Mouse (Mus musculus) MEL (cell line): ENCODE measurements at regions not wholly inside any gene's neighbourhood (a gene's known extent, or its start where the extent isn't known, plus 50 kb on each side); places are given as distances from the start of the nearest gene placed in this dataset.
"Not testable (repeated sequence)": the region's sequence is repeated elsewhere in the genome, so short reads cannot be mapped to it uniquely, and the experiment has no call there.

Source experiments
- DNase-seq: peaks from one replicate; pipeline ENCODE4 v3.0.0; 2011; ENCODE audit warnings: low read depth, low spot score
- H3K27ac ChIP-seq: 2 replicates; pipeline ENCODE4 v1.5.1; 2012; ENCODE audit warnings: low read depth, mild to moderate bottlenecking, control low read depth, low read length, moderate library complexity; ENCODE audit not compliant: control insufficient read depth
- H3K27me3 ChIP-seq, 2 experiments: fragments of 150-350 bp in 1 of 2; sonication (generic) in 1 of 2; 2 replicates each; pipeline ENCODE4 v1.6.1; 2012; ENCODE audit warnings: low read length in 2 of 2, mild to moderate bottlenecking in 2 of 2, improper control_type of control experiment in 1 of 2, moderate library complexity in 1 of 2; ENCODE audit not compliant: insufficient read depth in 2 of 2, control insufficient read depth in 1 of 2
- H3K36me3 ChIP-seq, 2 experiments: 2 replicates each; pipeline ENCODE4 v1.6.1; 2012 to 2014; ENCODE audit warnings: low read length in 2 of 2, improper control_type of control experiment in 1 of 2, inconsistent platforms in 1 of 2, mild to moderate bottlenecking in 1 of 2; ENCODE audit not compliant: insufficient read depth in 2 of 2, control insufficient read depth in 1 of 2
- H3K4me1 ChIP-seq, 2 experiments: fragments of 150-350 bp in 1 of 2; sonication (generic) in 1 of 2; 2 replicates each; pipeline ENCODE4 v1.6.1; 2012; ENCODE audit warnings: low read length in 2 of 2, improper control_type of control experiment in 1 of 2, mild to moderate bottlenecking in 1 of 2; ENCODE audit not compliant: insufficient read depth in 2 of 2, control insufficient read depth in 1 of 2
- H3K4me3 ChIP-seq, 2 experiments: fragments of 150-350 bp in 1 of 2; sonication (generic) in 1 of 2; 2 replicates each; pipeline ENCODE4 v1.5.1; 2012; ENCODE audit warnings: low read depth in 2 of 2, low read length in 2 of 2, mild to moderate bottlenecking in 2 of 2, moderate library complexity in 2 of 2, control low read depth in 1 of 2, improper control_type of control experiment in 1 of 2; ENCODE audit not compliant: control insufficient read depth in 1 of 2, insufficient read depth in 1 of 2
- H3K79me2 ChIP-seq: 2 replicates; pipeline ENCODE4 v1.6.1; 2012; ENCODE audit warnings: mild to moderate bottlenecking, low read length, moderate library complexity; ENCODE audit not compliant: control insufficient read depth, poor library complexity, insufficient read depth
- H3K9ac ChIP-seq: 2 replicates; pipeline ENCODE4 v1.6.1; 2012; ENCODE audit warnings: low read depth, mild to moderate bottlenecking, control low read depth, low read length, moderate library complexity; ENCODE audit not compliant: control insufficient read depth, poor library complexity, severe bottlenecking
- H3K9me3 ChIP-seq: fragments of 150-350 bp; sonication (generic); replicated peaks from 2 replicates; pipeline ENCODE4 v1.6.1; 2012; ENCODE audit warnings: mild to moderate bottlenecking, low read length, improper control_type of control experiment, moderate library complexity; ENCODE audit not compliant: insufficient read depth
- CHD2 ChIP-seq: IDR thresholded peaks from 2 replicates; pipeline ENCODE4 v1.6.1; 2011; ENCODE audit warnings: low read length, improper control_type of control experiment
- CTCF ChIP-seq, 3 experiments: IDR thresholded peaks in 2 of 3; conservative IDR thresholded peaks in 1 of 3; 2 replicates each; pipeline ENCODE4 v1.5.1; 2011 to 2012; ENCODE audit warnings: low read length in 3 of 3, low read depth in 2 of 3, mild to moderate bottlenecking in 2 of 3, improper control_type of control experiment in 1 of 3, inconsistent platforms in 1 of 3, mixed read lengths in 1 of 3, moderate library complexity in 1 of 3; ENCODE audit not compliant: control insufficient read depth in 1 of 3, insufficient read depth in 1 of 3, poor library complexity in 1 of 3, severe bottlenecking in 1 of 3
- HCFC1 ChIP-seq: IDR thresholded peaks from 2 replicates; pipeline ENCODE4 v1.6.1; 2012; ENCODE audit warnings: low read depth, mild to moderate bottlenecking, inconsistent platforms, low read length, improper control_type of control experiment, moderate library complexity
- MYC ChIP-seq: IDR thresholded peaks from 2 replicates; pipeline ENCODE4 v1.6.1; 2011; ENCODE audit warnings: low read depth, mild to moderate bottlenecking, low read length, improper control_type of control experiment, moderate library complexity
- NELFE ChIP-seq: IDR thresholded peaks from 2 replicates; pipeline ENCODE4 v1.6.1; 2011; ENCODE audit warnings: low read depth, low read length, improper control_type of control experiment
- POLR2AphosphoS2 ChIP-seq: IDR thresholded peaks from 2 replicates; pipeline ENCODE4 v1.6.1; 2011; ENCODE audit warnings: low read length, improper control_type of control experiment
- RAD21 ChIP-seq: IDR thresholded peaks from 2 replicates; pipeline ENCODE4 v1.6.1; 2011; ENCODE audit warnings: mild to moderate bottlenecking, low read depth, low read length, improper control_type of control experiment
- RCOR1 ChIP-seq: IDR thresholded peaks from 2 replicates; pipeline ENCODE4 v1.6.1; 2012; ENCODE audit warnings: low read depth, mild to moderate bottlenecking, inconsistent platforms, low read length, improper control_type of control experiment
- UBTF ChIP-seq: IDR thresholded peaks from 2 replicates; pipeline ENCODE4 v1.6.1; 2012; ENCODE audit warnings: low read depth, mild to moderate bottlenecking, inconsistent platforms, low read length, improper control_type of control experiment, moderate library complexity, borderline replicate concordance; ENCODE audit not compliant: insufficient read depth
- ZKSCAN1 ChIP-seq: IDR thresholded peaks from 2 replicates; pipeline ENCODE4 v1.6.1; 2012; ENCODE audit warnings: low read depth, mild to moderate bottlenecking, inconsistent platforms, low read length, improper control_type of control experiment, moderate library complexity
- ZNF384 ChIP-seq: IDR thresholded peaks from 2 replicates; pipeline ENCODE4 v1.6.1; 2012; ENCODE audit warnings: low read depth, mild to moderate bottlenecking, inconsistent platforms, low read length, improper control_type of control experiment

DNA sequence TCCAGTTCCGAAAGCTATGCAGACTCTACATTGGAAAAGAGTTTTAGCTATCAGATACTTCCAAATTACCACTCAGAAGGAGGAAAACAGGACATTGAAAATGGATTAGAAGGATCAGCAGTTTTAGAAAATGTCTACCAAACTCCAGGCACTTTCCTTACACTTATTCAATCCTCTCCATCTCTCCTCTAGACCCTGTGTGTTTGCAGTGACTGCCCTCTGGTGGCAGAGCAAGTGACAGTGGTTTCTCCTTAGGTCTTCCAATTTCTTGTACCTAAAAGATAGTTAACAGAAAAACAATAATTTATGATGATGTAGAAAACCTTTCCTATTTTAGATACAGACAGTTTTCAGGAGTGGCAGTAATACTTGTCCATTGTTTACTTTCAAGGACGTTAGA, 104.4 kb downstream of the Tcp10c start:
- not testable (repeated sequence) for H3K9ac ChIP-seq, H3K27me3 ChIP-seq, H3K4me1 ChIP-seq, DNase-seq, H3K79me2 ChIP-seq, H3K27ac ChIP-seq, H3K4me3 ChIP-seq, H3K36me3 ChIP-seq, H3K9me3 ChIP-seq

DNA sequence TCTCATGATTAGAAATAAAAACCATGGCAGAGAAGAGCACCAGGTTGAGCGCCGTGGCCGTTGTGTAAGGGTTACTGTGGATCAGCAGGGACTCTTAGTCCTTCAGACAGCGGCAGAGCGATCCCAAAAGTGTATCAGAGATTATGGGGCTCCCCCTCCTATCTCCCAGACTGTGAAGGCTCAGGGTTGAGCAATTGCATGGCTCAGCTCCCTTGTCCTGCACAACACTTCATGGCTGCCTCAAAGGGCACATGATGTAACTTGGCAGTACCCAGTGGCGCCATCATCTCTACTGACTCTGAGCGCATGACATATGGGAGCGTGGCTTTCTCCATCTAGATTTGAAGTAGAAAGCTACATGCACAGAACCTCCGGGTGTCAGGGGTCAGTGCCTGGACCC, 108.3 kb downstream of the Tcp10c start:
- H3K9ac ChIP-seq, H3K9me3 ChIP-seq, H3K36me3 ChIP-seq, DNase-seq, H3K4me3 ChIP-seq, H3K4me1 ChIP-seq, H3K79me2 ChIP-seq, H3K27me3 ChIP-seq, H3K27ac ChIP-seq: not testable (repeated sequence)

DNA sequence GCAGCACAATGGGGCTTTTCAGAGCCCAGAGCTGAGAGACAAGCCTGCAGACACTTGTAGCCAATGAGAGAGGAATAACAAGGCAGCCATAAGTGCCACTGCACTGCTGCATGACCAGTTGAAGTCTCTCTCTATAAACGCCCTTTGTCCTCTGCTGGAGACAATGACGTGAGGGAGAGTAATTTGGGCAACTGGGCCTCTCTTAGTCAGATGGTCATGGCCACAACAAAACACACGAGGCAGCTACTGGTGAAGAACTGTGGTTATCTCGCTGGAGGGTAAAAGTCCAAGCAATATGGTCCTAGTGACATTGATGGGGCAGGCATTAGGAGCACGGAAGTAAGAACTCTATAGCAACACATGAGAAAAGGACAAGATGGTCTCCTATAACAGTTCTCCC, 111.5 kb downstream of the Tcp10c start:
- not testable (repeated sequence) for H3K27ac ChIP-seq, H3K36me3 ChIP-seq, H3K79me2 ChIP-seq, H3K27me3 ChIP-seq, H3K4me3 ChIP-seq, DNase-seq, H3K4me1 ChIP-seq, H3K9ac ChIP-seq, H3K9me3 ChIP-seq

DNA sequence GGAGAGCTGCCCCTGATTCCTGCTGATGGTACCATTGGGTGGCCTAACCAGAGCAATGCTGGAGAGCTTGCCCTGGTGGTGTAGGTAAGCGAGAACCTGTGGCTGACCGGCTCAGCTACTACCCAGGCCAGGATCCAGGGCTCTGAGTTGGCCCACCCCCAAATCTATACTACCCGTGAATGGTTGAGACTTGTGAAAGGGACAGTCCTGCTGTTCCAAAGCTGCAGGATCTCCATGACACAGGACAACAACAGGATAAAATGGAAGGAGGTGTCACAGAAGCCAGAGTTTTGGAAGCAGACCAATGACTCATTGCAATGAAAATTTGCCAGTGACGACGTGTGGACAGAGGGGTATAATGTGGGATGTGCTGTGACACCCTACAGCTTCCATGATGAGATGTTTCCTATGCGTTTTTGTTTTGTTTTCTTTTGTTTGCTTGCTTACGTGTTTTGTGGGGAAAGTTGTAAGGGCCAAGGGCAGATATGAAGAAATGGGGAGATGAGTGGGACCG, 115.6 kb downstream of the Tcp10c start:
- H3K9ac ChIP-seq, DNase-seq, H3K9me3 ChIP-seq, H3K4me3 ChIP-seq, H3K4me1 ChIP-seq, H3K27me3 ChIP-seq, H3K36me3 ChIP-seq, H3K79me2 ChIP-seq, H3K27ac ChIP-seq: not testable (repeated sequence)

DNA sequence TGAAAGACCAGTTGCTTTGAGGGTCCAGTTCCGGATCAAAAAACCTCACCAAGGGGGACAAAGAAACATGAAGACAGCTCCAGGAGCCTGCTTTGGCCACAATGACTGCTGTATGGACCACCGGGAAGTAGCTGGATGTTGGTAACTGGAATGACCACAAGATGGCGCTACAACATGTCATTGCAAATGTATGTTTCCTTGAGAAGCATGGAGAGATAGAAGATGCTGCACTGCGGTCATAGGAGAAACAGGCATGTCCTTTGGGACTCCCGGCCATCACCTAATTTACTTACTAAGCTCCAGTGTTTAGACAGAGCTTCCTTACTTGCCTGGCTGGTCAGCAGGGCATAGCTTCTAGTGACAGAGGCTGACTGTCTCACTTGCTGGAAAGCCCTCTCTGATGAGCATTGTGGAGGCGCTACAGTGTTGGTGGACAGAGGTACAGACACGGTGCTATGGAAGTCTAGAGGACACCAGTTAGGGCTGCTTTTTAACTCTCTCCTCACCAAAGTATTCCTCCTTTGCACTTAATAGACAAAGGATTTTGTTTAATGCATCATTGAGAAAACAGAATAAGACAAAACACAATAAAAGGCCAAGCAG, 118.2 kb downstream of the Tcp10c start:
- Histone ChIP-seq H3K36me3 (no peaks in the 10 kb centered on the region), H3K9ac (no peak overlapping the region)
- no peak for TF ChIP-seq CHD2
- no peak for TF ChIP-seq NELFE
- no peak for TF ChIP-seq RCOR1
- no peak for TF ChIP-seq POLR2AphosphoS2
- TF ChIP-seq HCFC1 = no peak
- peak; percentile 6; the same call in 1 of the 2 replicates for TF ChIP-seq RAD21
- TF ChIP-seq ZKSCAN1 = no peak
- TF ChIP-seq MYC = no peak
- TF ChIP-seq CTCF (IDR thresholded peaks at IDR 0.05 in 2 of 3, conservative IDR thresholded peaks at IDR 0.05 in 1 of 3; ENCODE audit: control insufficient read depth in 1 of 3, insufficient read depth in 1 of 3, low read depth in 2 of 3, low read length in 3 of 3, poor library complexity in 1 of 3, severe bottlenecking in 1 of 3) = peak; percentile 11 to 34 (median 15); a peak in 4 of 6 replicates
- TF ChIP-seq UBTF = no peak
- TF ChIP-seq ZNF384 = no peak
- TF ChIP-seq, all 39 proteins: peak for 2
- peak; percentile 5 for DNase-seq
- H3K9me3 ChIP-seq = no peaks in the 10 kb centered on the region
- no peaks in the 10 kb centered on the region for H3K79me2 ChIP-seq
- H3K27ac ChIP-seq = no peak overlapping the region
- no peaks in the 10 kb centered on the region for H3K4me1 ChIP-seq
- H3K27me3 ChIP-seq = no peaks in the 10 kb centered on the region
- no peak overlapping the region for H3K4me3 ChIP-seq
